Mouse (Mus musculus) heart, embryonic 10.5 days (tissue): ENCODE data around the gene Gm17693. TPM values are rescaled to one million over a fixed set of nuclear protein-coding genes. Genes with fewer than 3 reads are reported as not detected.
"Not testable (repeated sequence)": the region's sequence is repeated elsewhere in the genome, so short reads cannot be mapped to it uniquely, and the experiment has no call there.

Source experiments
- DNase-seq: peaks from one replicate; pipeline ENCODE4 v3.0.0-alpha.2; 2017; ENCODE audit warnings: low spot score
- H3K27ac ChIP-seq: fragments of 300-500 bp; sonication (generic); 2 replicates; pipeline ENCODE4 v1.5.1; 2016; ENCODE audit warnings: mild to moderate bottlenecking
- H3K27me3 ChIP-seq: fragments of 300-500 bp; sonication (generic); 2 replicates; pipeline ENCODE4 v1.6.1; 2016; ENCODE audit warnings: mild to moderate bottlenecking; ENCODE audit not compliant: poor library complexity, insufficient read depth, severe bottlenecking
- H3K36me3 ChIP-seq: fragments of 300-500 bp; sonication (generic); 2 replicates; pipeline ENCODE4 v1.6.1; 2016; ENCODE audit warnings: mild to moderate bottlenecking, moderate library complexity
- H3K4me1 ChIP-seq: fragments of 300-500 bp; sonication (generic); 2 replicates; pipeline ENCODE4 v1.6.1; 2016; ENCODE audit warnings: mild to moderate bottlenecking
- H3K4me3 ChIP-seq: fragments of 300-500 bp; sonication (generic); 2 replicates; pipeline ENCODE4 v1.5.1; 2016; ENCODE audit warnings: mild to moderate bottlenecking, moderate library complexity
- H3K9me3 ChIP-seq: fragments of 300-500 bp; sonication (generic); 2 replicates; pipeline ENCODE4 v1.6.1; 2016; ENCODE audit warnings: mild to moderate bottlenecking, moderate library complexity
- WGBS: fragments of 180-500 bp; shearing (Covaris S2); methylation state at CpG from one replicate; pipeline ENCODE4 v1.1.7; 2016; 5-methylcytosine and 5-hydroxymethylcytosine counted together
- polyA plus RNA-seq: library from polyadenylated mRNA; unstranded; fragments of >200 nt; fragmentation: Nextera tagmentation; extraction: Ambion mirVana; gene quantifications from 2 replicates; pipeline ENCODE4 v1.2.1, GENCODE M21; 2016

Gm17693 gene
- not detected in 2 replicates for polyA plus RNA-seq

- H3K27me3 ChIP-seq, H3K27ac ChIP-seq, DNase-seq, H3K36me3 ChIP-seq, H3K4me1 ChIP-seq, H3K9me3 ChIP-seq, H3K4me3 ChIP-seq: not testable (repeated sequence)
- no CpG with 5 or more reads among the region's 4 CpGs for WGBS
Observed at GRCm38 (mm10) chrX:125705144-125705543, at the start of gene Gm17693. Gene Gm17693, plus strand, starts transcription at chrX:125705444.
